Mouse (Mus musculus) lung, embryonic 16.5 days (tissue): ENCODE measurements around the gene Urgcp. TPM values are rescaled to one million over a fixed set of nuclear protein-coding genes. Genes with fewer than 3 reads are reported as not detected.
"Not testable (repeated sequence)": the region's sequence is repeated elsewhere in the genome, so short reads cannot be mapped to it uniquely, and the experiment has no call there.

Experiments
- ATAC-seq: fragments of 200-750 bp; cut with Nextera tagmentation; 2 replicates; pipeline ENCODE4 v1.8.0; 2017; ENCODE audit warnings: low read depth, mild to moderate bottlenecking, moderate library complexity
- H3K27ac ChIP-seq: fragments of 300-500 bp; sonication (generic); 2 replicates; pipeline ENCODE4 v1.5.1; 2014; ENCODE audit warnings: mild to moderate bottlenecking, control low read depth, low read length
- H3K27me3 ChIP-seq: fragments of 300-500 bp; sonication (generic); 2 replicates; pipeline ENCODE4 v1.6.1; 2014; ENCODE audit warnings: low read depth, low read length, mixed read lengths; ENCODE audit not compliant: control insufficient read depth, insufficient read depth
- H3K36me3 ChIP-seq: fragments of 300-500 bp; sonication (generic); 2 replicates; pipeline ENCODE4 v1.6.1; 2014; ENCODE audit warnings: low read length; ENCODE audit not compliant: control insufficient read depth, insufficient read depth
- H3K4me1 ChIP-seq: fragments of 300-500 bp; sonication (generic); replicated peaks from 2 replicates; pipeline ENCODE4 v1.6.1; 2014; ENCODE audit warnings: low read length, mixed read lengths; ENCODE audit not compliant: control insufficient read depth, insufficient read depth
- H3K4me2 ChIP-seq: fragments of 300-500 bp; sonication (generic); 2 replicates; pipeline ENCODE4 v1.6.1; 2014; ENCODE audit warnings: low read depth, low read length, control low read depth
- H3K4me3 ChIP-seq: fragments of 300-500 bp; sonication (generic); 2 replicates; pipeline ENCODE4 v1.5.1; 2014; ENCODE audit warnings: mild to moderate bottlenecking, low read length, control low read depth
- H3K9ac ChIP-seq: fragments of 300-500 bp; sonication (generic); 2 replicates; pipeline ENCODE4 v1.6.1; 2014; ENCODE audit warnings: low read length, control low read depth
- H3K9me3 ChIP-seq: fragments of 300-500 bp; sonication (generic); 2 replicates; pipeline ENCODE4 v1.6.1; 2016; ENCODE audit warnings: low read length; ENCODE audit not compliant: control insufficient read depth
- WGBS: fragments of 180-500 bp; shearing (Covaris S2); extraction: QIAGEN DNeasy Blood & Tissue Kit; methylation state at CpG from one replicate; pipeline ENCODE4 v1.1.7; 2014; 5-methylcytosine and 5-hydroxymethylcytosine counted together
- polyA plus RNA-seq: library from polyadenylated mRNA; unstranded; fragments of >200 nt; fragmentation: Nextera tagmentation; extraction: Ambion mirVana; gene quantifications from 2 replicates; pipeline ENCODE4 v1.2.1, GENCODE M21; 2015

The Urgcp gene
- 26.0 and 26.7 TPM in 2 replicates for polyA plus RNA-seq

GRCm38 (mm10) chr11:5761820-5762632 is at the start of gene Urgcp:
Gene Urgcp (minus strand): TSS chr11:5762376.
- Histone ChIP-seq H3K9ac (peak within 1 kb of the TSS; percentile 94), H3K9me3 (no peaks in the 10 kb centered on the region), H3K27me3 (no peaks in the 10 kb centered on the region), H3K36me3 (0 out of 2 replicates have a peak, but pooled peaks cover 2% of the 10 kb centered on the region), H3K27ac (peak within 1 kb of the TSS; percentile 97), H3K4me1 (peaks cover 3% of the 10 kb centered on the region), H3K4me3 (peak within 1 kb of the TSS; percentile 87), H3K4me2 (peak within 1 kb of the TSS; percentile 85)
- peak; percentile 99 for ATAC-seq
- WGBS, result under 1% methylated on average over 68 of the region's 68 CpGs

DNA sequence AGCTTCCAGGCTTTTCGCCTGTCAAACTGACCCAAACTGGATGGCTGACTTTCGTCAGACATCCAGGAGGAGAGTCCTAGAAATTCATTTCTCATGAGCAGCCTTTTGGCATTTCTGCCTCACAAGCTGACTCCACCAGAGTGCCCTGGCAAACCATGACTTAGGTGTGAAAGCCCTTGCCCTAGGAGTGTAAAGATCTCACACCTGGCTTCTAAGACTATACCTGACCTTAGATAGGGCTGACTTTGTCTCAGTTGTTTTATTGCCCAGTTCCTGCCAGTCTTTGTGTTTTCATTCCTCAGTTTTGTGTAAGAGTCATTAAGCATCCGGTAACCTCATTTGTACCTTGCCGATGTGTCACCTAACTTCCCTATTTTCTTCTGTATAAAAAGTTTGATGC is 47.3 kb upstream of the Urgcp start:
- H3K36me3 ChIP-seq, H3K4me3 ChIP-seq, H3K4me2 ChIP-seq, ATAC-seq, H3K4me1 ChIP-seq, H3K27ac ChIP-seq, H3K9ac ChIP-seq, H3K27me3 ChIP-seq, H3K9me3 ChIP-seq: not testable (repeated sequence)
- WGBS, result 88% methylated on average over 4 of the region's 4 CpGs

- no peak for ATAC-seq
- Histone ChIP-seq H3K27me3 (no peaks in the 10 kb centered on the region), H3K4me2 (no peak overlapping the region), H3K4me3 (no peak overlapping the region), H3K9me3 (no peaks in the 10 kb centered on the region), H3K4me1 (peaks cover 8% of the 10 kb centered on the region), H3K27ac (no peak overlapping the region), H3K9ac (no peak overlapping the region), H3K36me3 (no peaks in the 10 kb centered on the region)
- WGBS, result 79% methylated on average over 9 of the region's 9 CpGs
Measured at GRCm38 (mm10) chr11:5807956-5808355, 45.8 kb upstream of the Urgcp start.

DNA sequence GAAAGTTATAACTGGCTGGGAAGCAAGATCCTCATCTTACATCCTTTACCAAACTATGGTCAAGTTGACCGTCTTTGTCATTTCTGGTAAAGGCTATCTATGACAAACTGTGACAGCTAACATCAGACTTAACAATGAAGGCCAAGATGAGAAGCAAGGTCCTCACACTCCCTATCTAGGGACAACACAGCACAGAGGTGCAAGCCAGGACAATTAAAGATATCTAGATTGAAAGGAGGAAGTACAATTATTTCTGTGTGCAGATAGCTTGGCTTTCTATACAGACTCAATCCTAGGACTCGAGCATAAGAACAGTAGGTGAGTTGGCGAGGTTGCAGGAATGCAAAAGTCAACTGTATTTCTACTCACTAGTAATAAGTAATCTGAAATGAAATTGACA is 43.5 kb upstream of the Urgcp start:
- H3K27ac ChIP-seq, result no peak overlapping the region
- no peak overlapping the region for H3K4me2 ChIP-seq
- no peaks in the 10 kb centered on the region for H3K27me3 ChIP-seq
- H3K9ac ChIP-seq, result no peak overlapping the region
- H3K36me3 ChIP-seq, result no peaks in the 10 kb centered on the region; the same call in 1 of the 2 replicates
- H3K4me1 ChIP-seq, result peaks cover 14% of the 10 kb centered on the region
- no peaks in the 10 kb centered on the region for H3K9me3 ChIP-seq
- no peak overlapping the region for H3K4me3 ChIP-seq
- WGBS, result 78% methylated on average over 3 of the region's 3 CpGs
- ATAC-seq, result no peak

GRCm38 (mm10) chr11:5804174-5804573 is 42.0 kb upstream of the Urgcp start:
- no peak overlapping the region for H3K27ac ChIP-seq
- H3K4me3 ChIP-seq, result no peak overlapping the region
- no peaks in the 10 kb centered on the region for H3K27me3 ChIP-seq
- H3K36me3 ChIP-seq, result no peaks in the 10 kb centered on the region; the same call in none of the 2 replicates
- peaks cover 19% of the 10 kb centered on the region for H3K4me1 ChIP-seq
- no peaks in the 10 kb centered on the region for H3K9me3 ChIP-seq
- WGBS, result 54% methylated on average over 5 of the region's 5 CpGs
- no peak for ATAC-seq
- no peak overlapping the region for H3K9ac ChIP-seq
- H3K4me2 ChIP-seq, result no peak overlapping the region

DNA sequence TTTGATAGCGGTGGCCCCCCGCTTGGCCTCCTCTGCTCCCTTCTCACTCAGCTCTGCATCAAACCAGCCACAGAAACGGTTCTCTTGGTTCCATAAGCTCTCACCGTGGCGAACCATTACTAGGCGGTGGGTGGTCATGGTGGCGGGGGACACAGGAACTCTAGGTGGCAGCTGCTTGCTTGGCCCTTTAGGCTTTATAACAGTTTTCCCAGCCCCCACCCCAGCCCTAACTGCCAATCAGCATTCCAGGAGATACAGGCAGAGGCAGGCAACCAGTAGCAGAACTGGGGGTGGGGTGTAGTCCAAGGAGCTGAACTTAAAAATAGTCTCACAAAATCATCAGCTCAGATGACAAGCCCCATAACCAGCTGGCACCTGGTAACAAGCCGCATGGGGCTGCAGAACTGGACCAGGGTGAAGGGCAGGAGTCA is 41.4 kb upstream of the Urgcp start, which contains the start of gene Pgam2:
TSS of gene Pgam2 (minus strand) at position 183 of the 431 bp plus-strand sequence.
- peak within 1 kb of the TSS; percentile 18; the same call in 1 of the 2 replicates for H3K27ac ChIP-seq

GRCm38 (mm10) chr11:5802457-5803217 is 40.5 kb upstream of the Urgcp start:
- H3K27me3 ChIP-seq, result no peaks in the 10 kb centered on the region
- H3K4me2 ChIP-seq, result no peak overlapping the region
- no peaks in the 10 kb centered on the region for H3K9me3 ChIP-seq
- H3K4me1 ChIP-seq, result peaks cover 19% of the 10 kb centered on the region
- H3K36me3 ChIP-seq, result peaks cover 13% of the 10 kb centered on the region
- ATAC-seq, result peak; percentile 11; the same call in 1 of the 2 replicates
- peak overlapping the region; percentile 18; the same call in 1 of the 2 replicates for H3K27ac ChIP-seq
- H3K4me3 ChIP-seq, result no peak overlapping the region
- WGBS, result 54% methylated on average over 8 of the region's 8 CpGs
- H3K9ac ChIP-seq, result no peak overlapping the region; the same call in 1 of the 2 replicates

More for the DNA sequence above, 41.4 kb upstream of the Urgcp start, which contains the start of gene Pgam2:
- H3K4me3 ChIP-seq, result no peak within 1 kb of the TSS
- 0 out of 2 replicates have a peak within 1 kb of the TSS, but pooled peaks have one; percentile 3 for H3K4me2 ChIP-seq
- ATAC-seq, result no peak
- no peaks in the 10 kb centered on the region for H3K27me3 ChIP-seq
- 37% methylated on average over 8 of the region's 8 CpGs for WGBS
- H3K36me3 ChIP-seq, result peaks cover 6% of the 10 kb centered on the region
- no peak within 1 kb of the TSS; the same call in 1 of the 2 replicates for H3K9ac ChIP-seq
- H3K4me1 ChIP-seq, result peaks cover 19% of the 10 kb centered on the region
- no peaks in the 10 kb centered on the region for H3K9me3 ChIP-seq

DNA sequence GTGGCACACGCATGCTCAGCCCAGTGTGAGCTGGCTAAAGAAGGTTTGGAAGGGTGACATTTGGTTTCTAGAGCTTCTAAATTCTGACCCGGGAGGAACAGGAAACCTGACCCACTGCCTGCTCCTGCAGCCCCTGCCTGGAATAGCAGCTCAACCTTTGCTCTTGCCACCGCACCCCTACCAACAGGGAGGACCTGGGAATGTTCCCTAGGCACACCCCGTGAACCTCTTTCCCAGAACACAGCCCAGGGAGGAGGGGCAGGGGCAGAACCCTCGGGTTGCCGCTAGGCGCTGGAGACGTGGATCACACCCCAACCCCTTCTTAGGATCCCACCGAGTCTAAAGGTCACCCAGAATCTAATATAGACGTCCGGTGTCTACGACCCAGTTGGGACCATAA is 39.8 kb upstream of the Urgcp start:
- Histone ChIP-seq H3K4me2 (no peak overlapping the region), H3K4me1 (peaks cover 19% of the 10 kb centered on the region), H3K27ac (peak overlapping the region; percentile 18; the same call in 1 of the 2 replicates), H3K9ac (no peak overlapping the region), H3K27me3 (no peaks in the 10 kb centered on the region), H3K4me3 (no peak overlapping the region), H3K9me3 (no peaks in the 10 kb centered on the region), H3K36me3 (peaks cover 19% of the 10 kb centered on the region)
- no peak for ATAC-seq
- WGBS, result 58% methylated on average over 12 of the region's 12 CpGs

- no peak for ATAC-seq
- Histone ChIP-seq H3K9ac (no peak overlapping the region), H3K4me1 (peaks cover 19% of the 10 kb centered on the region), H3K9me3 (no peaks in the 10 kb centered on the region), H3K27ac (no peak overlapping the region), H3K27me3 (no peaks in the 10 kb centered on the region), H3K4me3 (no peak overlapping the region), H3K36me3 (peaks cover 24% of the 10 kb centered on the region), H3K4me2 (no peak overlapping the region)
- 94% methylated on average over 16 of the region's 16 CpGs for WGBS
Measured at GRCm38 (mm10) chr11:5801511-5801910, 39.3 kb upstream of the Urgcp start.
